Mouse (Mus musculus) v-Abl transformed pro-B cells (cell line): ENCODE data around the gene Chn2.

Experiments
- in situ Hi-C, 2 experiments: fragments of 400-800 bp; cut with MboI; formaldehyde crosslinking; loops; one replicate each; pipeline ENCODE4 v1.15.1; 2025; ENCODE audit not compliant: unreplicated experiment in 2 of 2

Gene Chn2

GRCm38 (mm10) chr6:54039357-54039804, at the start of gene Chn2:
TSS of gene Chn2 (plus strand) at chr6:54039554.
- in situ Hi-C loops: no loop called here

- in situ Hi-C loops: no loop called here
These were observed 47.0 kb upstream of the Chn2 start for GRCm38 (mm10) chr6:53992386-53992785.

- in situ Hi-C loops: no loop called here
These were observed 43.8 kb upstream of the Chn2 start for GRCm38 (mm10) chr6:53995519-53995918.

DNA sequence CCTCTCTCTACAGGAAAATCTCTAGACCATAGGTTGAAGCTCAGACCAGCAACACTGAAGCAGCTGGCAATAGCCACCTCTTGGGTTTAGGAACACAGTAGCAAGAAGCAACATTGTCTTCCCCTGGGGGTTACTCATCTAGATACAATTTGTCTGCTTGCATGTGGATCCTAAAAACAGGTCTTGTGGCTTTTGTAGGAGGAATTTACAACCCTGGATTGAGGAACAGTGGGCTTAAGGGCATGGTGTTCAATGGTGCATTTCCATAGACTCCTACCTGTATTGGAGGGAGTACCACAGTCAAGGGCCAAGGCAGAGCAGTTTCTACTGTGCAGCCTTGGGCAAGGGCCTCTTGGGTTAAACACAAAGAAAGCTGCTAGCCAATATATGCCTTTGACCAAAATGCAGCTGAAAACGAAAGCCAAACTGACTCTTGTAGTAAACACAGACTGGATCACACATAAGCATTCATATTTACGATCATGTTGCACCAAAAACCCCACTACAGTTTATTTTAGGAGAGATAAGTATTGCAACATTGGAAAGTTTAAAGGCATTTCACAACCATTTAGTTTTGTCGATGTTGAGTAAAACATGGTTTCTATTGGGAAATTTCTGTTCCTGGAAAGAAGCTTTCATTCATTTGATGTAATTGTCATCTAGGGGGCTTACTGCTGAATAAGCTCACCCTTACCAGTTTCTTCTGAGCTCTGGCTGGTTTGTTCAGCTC, 43.0 kb upstream of the Chn2 start:
- in situ Hi-C loops: no loop called here

DNA sequence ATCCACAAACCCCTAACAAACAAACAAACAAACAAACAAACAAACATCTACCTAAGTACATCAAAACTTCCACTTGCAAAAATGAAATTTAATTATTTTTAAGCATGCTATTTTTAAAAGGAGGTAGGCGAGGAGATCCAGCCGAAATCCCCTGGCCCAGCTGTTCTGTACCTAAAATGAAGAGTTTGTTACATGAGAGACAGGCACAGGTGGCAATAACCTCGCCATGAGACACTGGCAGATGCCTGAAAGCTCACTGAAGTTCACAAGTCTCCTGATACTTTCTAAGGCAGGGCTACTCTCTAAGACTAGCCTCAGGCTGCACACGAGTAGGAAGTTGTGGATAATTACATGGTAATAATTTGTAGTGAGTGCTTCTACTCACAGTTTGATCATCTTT, 34.1 kb upstream of the Chn2 start:
- in situ Hi-C loops: no loop called here

DNA sequence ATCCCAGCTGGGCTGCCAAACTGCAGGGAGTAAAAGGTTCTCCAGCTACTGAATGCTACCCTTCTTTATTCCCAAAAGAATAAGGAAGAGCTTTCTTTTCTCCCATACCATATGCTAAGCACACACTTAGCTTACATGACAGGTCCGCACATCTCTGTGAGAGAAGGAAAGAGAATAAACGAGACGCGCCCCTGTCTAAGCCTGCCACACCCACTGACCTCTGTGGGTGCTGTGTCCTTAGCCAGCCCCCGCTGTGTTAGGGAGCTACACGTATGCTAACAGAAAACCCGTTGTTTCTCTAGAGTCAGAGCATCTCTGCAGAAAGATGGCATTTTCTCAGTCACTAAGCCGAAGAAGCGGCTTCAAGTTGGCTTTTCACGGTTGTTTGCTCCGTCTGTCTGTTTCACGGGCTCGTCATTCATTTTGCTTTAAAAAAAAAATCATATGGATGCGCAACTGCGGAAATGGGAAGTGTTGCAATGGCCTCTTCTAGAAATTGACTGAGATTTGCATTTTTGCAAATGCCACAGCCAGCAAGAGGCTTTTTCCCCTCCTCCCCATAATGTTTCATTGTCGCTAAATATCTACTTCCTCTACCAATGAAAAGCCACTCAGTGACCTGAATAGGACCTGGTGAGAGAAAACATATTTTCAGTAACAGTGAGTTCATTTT, 30.8 kb upstream of the Chn2 start:
- in situ Hi-C loops: no loop called here

GRCm38 (mm10) chr6:54009293-54009692, 30.1 kb upstream of the Chn2 start:
- in situ Hi-C loops: no loop called here

DNA sequence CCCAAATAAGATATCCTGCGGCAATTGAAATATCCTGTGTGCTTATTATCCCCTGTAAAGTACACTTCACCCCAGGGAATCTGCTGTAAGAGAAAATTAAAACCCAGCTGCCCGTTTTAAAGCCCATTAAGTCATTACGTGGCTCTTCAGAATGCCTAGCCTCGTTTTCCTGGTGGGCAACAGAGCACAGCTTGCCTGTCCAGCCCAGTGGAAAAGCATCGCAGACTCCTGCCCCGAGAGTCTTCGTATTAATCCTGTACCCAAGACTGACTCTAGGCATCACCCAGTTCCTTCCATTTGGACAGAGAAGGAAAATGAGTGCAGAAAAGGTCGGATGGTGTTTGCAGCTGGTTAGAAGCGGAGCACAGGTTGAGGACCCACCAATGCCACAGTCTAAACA, 29.0 kb upstream of the Chn2 start:
- in situ Hi-C loops: no loop called here

DNA sequence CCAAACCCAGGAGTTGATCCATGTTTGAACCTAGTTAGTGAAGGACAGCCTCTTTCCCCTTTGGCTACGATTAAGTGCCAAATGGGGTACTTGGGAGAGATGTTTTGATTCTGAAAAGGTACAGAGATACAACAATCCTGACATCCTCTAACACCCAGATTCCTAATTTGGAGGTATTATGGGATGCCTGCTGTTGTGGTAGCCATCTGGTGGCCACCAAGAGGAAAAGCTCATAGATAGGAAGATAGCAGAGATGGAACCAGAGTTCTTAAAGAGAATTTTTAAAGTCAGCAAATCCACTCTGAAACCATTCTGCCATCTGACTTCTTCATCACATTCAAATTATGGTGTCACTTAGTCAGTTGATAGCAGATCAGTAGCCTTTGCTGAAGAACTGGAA, 27.2 kb upstream of the Chn2 start:
- in situ Hi-C loops: no loop called here

DNA sequence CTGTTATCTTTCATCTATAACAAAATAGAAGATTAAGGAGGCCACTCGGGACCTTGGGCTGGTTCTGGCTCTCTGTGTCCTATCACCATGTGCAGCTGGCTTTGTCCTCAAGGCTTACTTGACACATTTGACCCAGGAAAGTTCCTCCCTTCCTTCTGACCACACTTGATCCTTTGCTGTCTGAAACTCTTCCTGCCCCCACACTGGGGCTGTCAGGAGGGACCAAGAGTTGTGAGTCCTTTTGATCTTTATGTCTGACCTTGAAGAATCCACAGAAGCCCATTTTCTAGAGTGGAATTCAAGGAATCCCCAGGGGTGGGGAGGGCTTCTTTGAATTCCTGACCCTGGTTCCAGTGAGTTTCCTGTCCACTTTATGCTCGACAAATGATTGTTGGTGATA, 21.3 kb upstream of the Chn2 start:
- in situ Hi-C loops: no loop called here

GRCm38 (mm10) chr6:54018861-54019260, 20.5 kb upstream of the Chn2 start:
- in situ Hi-C loops: no loop called here

GRCm38 (mm10) chr6:54021123-54021789, 18.1 kb upstream of the Chn2 start:
- in situ Hi-C loops: no loop called here

DNA sequence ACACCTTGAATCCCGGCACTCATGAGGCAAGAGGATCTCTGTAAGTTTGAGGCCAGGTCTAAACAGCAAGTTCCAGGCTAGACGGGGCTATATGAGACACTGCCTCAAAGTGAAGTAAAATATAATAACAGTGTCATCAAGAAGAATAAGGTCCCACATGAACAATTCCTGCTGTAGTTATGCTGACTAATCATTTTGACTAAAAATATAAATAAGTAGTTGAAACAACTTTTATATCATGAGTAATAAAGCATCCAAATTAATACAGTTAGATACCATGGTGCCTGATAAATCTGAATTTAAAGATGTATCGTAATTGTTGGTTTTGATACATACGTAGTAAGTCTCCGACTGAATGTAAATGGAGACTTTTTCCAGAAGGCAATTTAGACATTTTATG, 15.5 kb upstream of the Chn2 start:
- in situ Hi-C loops: no loop called here

- in situ Hi-C loops: no loop called here
These were observed 10.6 kb upstream of the Chn2 start for GRCm38 (mm10) chr6:54028706-54029105.

DNA sequence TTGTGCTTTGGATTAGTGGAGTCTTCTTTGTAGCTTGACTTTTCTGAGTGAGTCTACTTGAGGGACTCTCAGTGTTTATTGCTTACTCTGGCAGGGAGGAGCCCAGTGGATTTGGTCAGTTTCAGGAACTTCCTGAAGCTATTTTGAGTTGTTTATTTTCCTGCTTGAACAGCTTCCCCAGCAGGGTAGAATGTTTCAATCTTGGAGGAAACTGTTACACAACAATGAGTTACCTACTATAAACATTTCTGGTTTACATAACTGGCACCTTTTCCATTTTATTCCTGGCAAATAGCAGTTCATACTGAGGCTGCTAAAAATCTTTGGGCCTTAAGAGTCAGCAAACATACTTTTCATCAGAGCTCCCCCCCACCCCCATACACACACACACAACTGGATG, 9.0 kb upstream of the Chn2 start:
- in situ Hi-C loops: no loop called here

DNA sequence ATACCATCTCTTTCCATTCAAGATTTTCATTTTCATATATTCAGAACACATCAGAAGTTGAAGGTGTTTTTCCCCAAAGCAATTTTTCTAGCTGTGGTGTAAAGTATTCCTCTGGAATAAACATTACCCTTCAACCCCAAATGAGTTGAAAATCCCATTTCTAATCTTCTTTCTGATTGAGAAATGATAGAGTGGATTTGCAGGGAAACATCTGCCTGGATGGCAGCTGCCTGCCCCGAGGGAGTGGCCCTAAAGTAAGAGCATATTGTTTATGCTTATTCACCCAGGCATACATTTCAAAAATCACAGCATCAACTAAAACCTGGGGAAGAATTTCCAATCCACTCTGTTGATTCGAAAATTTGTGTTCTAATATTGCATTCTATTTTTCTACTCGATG, 8.6 kb upstream of the Chn2 start:
- in situ Hi-C loops: no loop called here

DNA sequence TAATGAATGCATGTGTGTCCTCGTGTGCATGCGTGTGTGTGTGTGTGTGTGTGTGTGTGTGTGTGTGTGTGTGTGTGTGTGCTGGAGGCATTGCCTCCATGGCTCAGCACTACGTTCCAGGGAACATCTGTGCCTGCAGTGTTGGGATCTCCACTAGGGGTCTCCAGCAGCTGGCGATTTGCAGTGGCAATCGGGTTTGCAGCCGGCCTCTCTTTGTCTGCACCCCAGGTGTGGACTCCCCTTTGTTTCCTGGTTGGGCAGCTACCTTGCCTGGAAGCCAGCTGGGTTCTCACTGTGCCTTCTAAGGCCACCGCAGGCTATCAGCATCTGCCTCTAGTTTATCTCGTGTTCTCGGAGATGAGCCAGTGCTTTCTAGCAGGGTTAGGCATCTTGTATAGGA, 4.9 kb upstream of the Chn2 start:
- in situ Hi-C loops: no loop called here

GRCm38 (mm10) chr6:54035548-54035947, 3.8 kb upstream of the Chn2 start:
- in situ Hi-C loops: no loop called here

GRCm38 (mm10) chr6:54038866-54039265, 488 bp upstream of the Chn2 start:
- in situ Hi-C loops: no loop called here

DNA sequence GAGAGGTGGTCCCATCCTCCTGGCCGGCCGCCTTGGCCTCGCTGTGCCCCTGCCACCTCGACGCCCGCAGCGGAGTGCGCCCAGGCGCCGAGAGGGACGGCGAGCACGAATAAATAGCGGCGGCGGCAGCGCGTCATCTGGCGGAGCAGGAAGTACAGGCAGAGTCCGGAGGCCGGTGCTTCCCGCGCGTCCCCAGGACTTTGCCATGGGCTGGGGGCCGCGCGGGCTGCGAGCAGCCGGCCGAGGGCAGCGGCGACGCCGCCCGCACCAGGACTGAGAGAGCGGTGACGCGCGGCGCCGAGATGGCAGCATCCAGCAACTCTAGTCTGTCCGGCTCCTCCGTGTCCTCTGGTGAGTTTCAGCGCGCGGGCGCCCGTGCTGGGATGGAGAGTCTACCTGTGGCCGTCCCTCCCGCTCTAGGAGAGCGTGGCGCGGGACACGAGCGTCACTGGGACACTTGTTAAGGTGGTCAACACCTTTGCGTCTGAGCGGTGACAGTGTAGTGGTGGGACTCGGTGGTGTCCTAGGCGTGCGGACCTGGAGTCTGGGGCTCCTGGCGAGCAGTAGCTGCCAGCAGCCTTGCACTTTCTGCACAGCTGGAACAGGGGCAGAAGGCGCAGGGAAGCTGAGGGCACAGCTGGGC, 572 bp downstream of the Chn2 start:
- in situ Hi-C loops: no loop called here

DNA sequence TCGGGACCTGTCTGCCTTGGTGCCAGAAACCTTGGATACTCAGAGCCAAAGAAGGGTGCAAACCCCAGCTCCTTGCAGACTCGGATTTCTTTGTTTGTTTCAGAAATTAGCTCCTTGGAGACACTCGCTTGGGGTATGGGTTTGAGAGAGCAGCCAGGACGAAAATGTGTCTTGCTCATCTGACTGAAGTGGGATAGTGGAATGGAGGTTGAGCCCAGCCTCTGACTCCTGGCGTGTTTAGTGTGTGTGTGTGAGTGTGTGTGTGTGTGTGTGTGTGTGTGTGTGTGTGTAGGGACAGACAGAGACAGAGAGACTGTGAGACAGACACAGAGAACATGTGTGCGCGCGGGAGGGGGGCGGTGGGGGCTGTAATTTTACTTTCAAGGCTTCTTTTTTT, 1.1 kb downstream of the Chn2 start:
- in situ Hi-C loops: no loop called here
